Mouse (Mus musculus) ES-E14 (cell line): ENCODE measurements at regions not wholly inside any gene's neighbourhood (a gene's known extent, or its start where the extent isn't known, plus 50 kb on each side); places are given as distances from the start of the nearest gene placed in this dataset.

Experiments
- CHD2 ChIP-seq: IDR thresholded peaks from 2 replicates; pipeline ENCODE4 v1.6.1; 2014; ENCODE audit warnings: mild to moderate bottlenecking, low read depth, low read length, inconsistent platforms
- HCFC1 ChIP-seq: IDR thresholded peaks from 2 replicates; pipeline ENCODE4 v1.6.1; 2012; ENCODE audit warnings: low read length, inconsistent platforms, borderline replicate concordance; ENCODE audit not compliant: insufficient read depth
- MAFK ChIP-seq: IDR thresholded peaks from 2 replicates; pipeline ENCODE4 v1.6.1; 2014; ENCODE audit warnings: mild to moderate bottlenecking, low read depth, low read length, inconsistent platforms; ENCODE audit not compliant: insufficient read depth
- ZC3H11A ChIP-seq: IDR thresholded peaks from 2 replicates; pipeline ENCODE4 v1.6.1; 2012; ENCODE audit warnings: low read depth, mild to moderate bottlenecking, inconsistent platforms, low read length, borderline replicate concordance
- ZNF384 ChIP-seq: IDR thresholded peaks from 2 replicates; pipeline ENCODE4 v1.6.1; 2012; ENCODE audit warnings: low read depth, low read length, inconsistent platforms

DNA sequence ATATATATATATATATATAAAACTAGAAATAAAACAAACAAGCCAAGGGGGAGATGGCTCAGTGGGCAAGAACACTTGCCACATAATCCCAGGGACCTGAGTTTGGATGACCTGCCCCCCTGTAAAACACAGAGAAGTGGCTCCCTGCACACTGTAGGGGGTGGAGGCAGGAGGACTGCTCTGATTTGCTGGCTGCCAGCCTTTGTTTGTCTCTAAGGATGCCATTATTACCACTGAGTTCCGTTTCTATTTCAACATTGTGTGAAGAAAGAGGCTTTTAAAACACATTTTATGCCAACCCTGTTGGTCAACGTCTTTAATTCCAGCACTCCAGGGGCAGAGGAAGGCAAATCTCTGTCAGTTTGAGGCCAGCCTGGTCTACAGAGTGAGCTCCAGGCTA lies 82.2 kb upstream of the Errfi1 start:
- no peak for TF ChIP-seq ZNF384
- TF ChIP-seq CHD2 = no peak
- TF ChIP-seq ZC3H11A = no peak
- no peak for TF ChIP-seq HCFC1
- no peak for TF ChIP-seq MAFK
